Mouse (Mus musculus) MEL (cell line): ENCODE measurements at regions not wholly inside any gene's neighbourhood (a gene's known extent, or its start where the extent isn't known, plus 50 kb on each side); places are given as distances from the start of the nearest gene placed in this dataset.

Experiments
- DNase-seq: peaks from one replicate; pipeline ENCODE4 v3.0.0; 2011; ENCODE audit warnings: low read depth, low spot score
- H3K27ac ChIP-seq: 2 replicates; pipeline ENCODE4 v1.5.1; 2012; ENCODE audit warnings: low read depth, mild to moderate bottlenecking, control low read depth, low read length, moderate library complexity; ENCODE audit not compliant: control insufficient read depth
- H3K27me3 ChIP-seq, 2 experiments: fragments of 150-350 bp in 1 of 2; sonication (generic) in 1 of 2; 2 replicates each; pipeline ENCODE4 v1.6.1; 2012; ENCODE audit warnings: low read length in 2 of 2, mild to moderate bottlenecking in 2 of 2, improper control_type of control experiment in 1 of 2, moderate library complexity in 1 of 2; ENCODE audit not compliant: insufficient read depth in 2 of 2, control insufficient read depth in 1 of 2
- H3K36me3 ChIP-seq, 2 experiments: 2 replicates each; pipeline ENCODE4 v1.6.1; 2012 to 2014; ENCODE audit warnings: low read length in 2 of 2, improper control_type of control experiment in 1 of 2, inconsistent platforms in 1 of 2, mild to moderate bottlenecking in 1 of 2; ENCODE audit not compliant: insufficient read depth in 2 of 2, control insufficient read depth in 1 of 2
- H3K4me1 ChIP-seq, 2 experiments: fragments of 150-350 bp in 1 of 2; sonication (generic) in 1 of 2; 2 replicates each; pipeline ENCODE4 v1.6.1; 2012; ENCODE audit warnings: low read length in 2 of 2, improper control_type of control experiment in 1 of 2, mild to moderate bottlenecking in 1 of 2; ENCODE audit not compliant: insufficient read depth in 2 of 2, control insufficient read depth in 1 of 2
- H3K4me3 ChIP-seq, 2 experiments: fragments of 150-350 bp in 1 of 2; sonication (generic) in 1 of 2; 2 replicates each; pipeline ENCODE4 v1.5.1; 2012; ENCODE audit warnings: low read depth in 2 of 2, low read length in 2 of 2, mild to moderate bottlenecking in 2 of 2, moderate library complexity in 2 of 2, control low read depth in 1 of 2, improper control_type of control experiment in 1 of 2; ENCODE audit not compliant: control insufficient read depth in 1 of 2, insufficient read depth in 1 of 2
- H3K79me2 ChIP-seq: 2 replicates; pipeline ENCODE4 v1.6.1; 2012; ENCODE audit warnings: mild to moderate bottlenecking, low read length, moderate library complexity; ENCODE audit not compliant: control insufficient read depth, poor library complexity, insufficient read depth
- H3K9ac ChIP-seq: 2 replicates; pipeline ENCODE4 v1.6.1; 2012; ENCODE audit warnings: low read depth, mild to moderate bottlenecking, control low read depth, low read length, moderate library complexity; ENCODE audit not compliant: control insufficient read depth, poor library complexity, severe bottlenecking
- H3K9me3 ChIP-seq: fragments of 150-350 bp; sonication (generic); replicated peaks from 2 replicates; pipeline ENCODE4 v1.6.1; 2012; ENCODE audit warnings: mild to moderate bottlenecking, low read length, improper control_type of control experiment, moderate library complexity; ENCODE audit not compliant: insufficient read depth
- BHLHE40 ChIP-seq: IDR thresholded peaks from 2 replicates; pipeline ENCODE4 v1.6.1; 2012; ENCODE audit warnings: low read depth, mild to moderate bottlenecking, inconsistent platforms, low read length, improper control_type of control experiment, borderline replicate concordance
- CHD1 ChIP-seq: IDR thresholded peaks from 2 replicates; pipeline ENCODE4 v1.6.1; 2012; ENCODE audit warnings: low read depth, mild to moderate bottlenecking, inconsistent platforms, low read length, improper control_type of control experiment
- CHD2 ChIP-seq: IDR thresholded peaks from 2 replicates; pipeline ENCODE4 v1.6.1; 2011; ENCODE audit warnings: low read length, improper control_type of control experiment
- E2F4 ChIP-seq: IDR thresholded peaks from 2 replicates; pipeline ENCODE4 v1.6.1; 2011; ENCODE audit warnings: low read depth, low read length, improper control_type of control experiment, borderline replicate concordance
- ELF1 ChIP-seq: IDR thresholded peaks from 2 replicates; pipeline ENCODE4 v1.6.1; 2014; ENCODE audit warnings: low read depth, mild to moderate bottlenecking, inconsistent platforms, low read length, improper control_type of control experiment, moderate library complexity
- EP300 ChIP-seq, 2 experiments: IDR thresholded peaks; 2 replicates each; pipeline ENCODE4 v1.6.1; 2011; ENCODE audit warnings: improper control_type of control experiment in 2 of 2, low read length in 2 of 2, low read depth in 1 of 2, mild to moderate bottlenecking in 1 of 2
- ETS1 ChIP-seq: IDR thresholded peaks from 2 replicates; pipeline ENCODE4 v1.6.1; 2012; ENCODE audit warnings: low read depth, mild to moderate bottlenecking, inconsistent platforms, low read length, improper control_type of control experiment, moderate library complexity
- JUND ChIP-seq: IDR thresholded peaks from 2 replicates; pipeline ENCODE4 v1.6.1; 2011; ENCODE audit warnings: low read depth, mild to moderate bottlenecking, improper control_type of control experiment, low read length
- KAT2A ChIP-seq: conservative IDR thresholded peaks from 2 replicates; pipeline ENCODE4 v1.6.1; 2012; ENCODE audit warnings: low read depth, low read length, improper control_type of control experiment, inconsistent platforms
- MAZ ChIP-seq: IDR thresholded peaks from 2 replicates; pipeline ENCODE4 v1.6.1; 2012; ENCODE audit warnings: low read depth, mild to moderate bottlenecking, inconsistent platforms, low read length, improper control_type of control experiment
- MXI1 ChIP-seq: IDR thresholded peaks from 2 replicates; pipeline ENCODE4 v1.6.1; 2011; ENCODE audit warnings: mild to moderate bottlenecking, low read depth, low read length, improper control_type of control experiment
- MYC ChIP-seq: IDR thresholded peaks from 2 replicates; pipeline ENCODE4 v1.6.1; 2011; ENCODE audit warnings: low read depth, mild to moderate bottlenecking, low read length, improper control_type of control experiment, moderate library complexity
- NELFE ChIP-seq: IDR thresholded peaks from 2 replicates; pipeline ENCODE4 v1.6.1; 2011; ENCODE audit warnings: low read depth, low read length, improper control_type of control experiment
- NRF1 ChIP-seq: IDR thresholded peaks from 2 replicates; pipeline ENCODE4 v1.6.1; 2014; ENCODE audit warnings: low read depth, mild to moderate bottlenecking, inconsistent platforms, low read length, improper control_type of control experiment, moderate library complexity; ENCODE audit not compliant: poor library complexity, insufficient read depth, severe bottlenecking
- POLR2AphosphoS2 ChIP-seq: IDR thresholded peaks from 2 replicates; pipeline ENCODE4 v1.6.1; 2011; ENCODE audit warnings: low read length, improper control_type of control experiment
- TAL1 ChIP-seq: IDR thresholded peaks from 2 replicates; pipeline ENCODE4 v1.6.1; 2012; ENCODE audit warnings: mild to moderate bottlenecking, inconsistent platforms, low read length, moderate library complexity, mixed read lengths
- TBP ChIP-seq: IDR thresholded peaks from 2 replicates; pipeline ENCODE4 v1.8.0; 2011; ENCODE audit warnings: low read depth, low read length, improper control_type of control experiment
- USF1 ChIP-seq: IDR thresholded peaks from 2 replicates; pipeline ENCODE4 v1.6.1; 2014; ENCODE audit warnings: low read depth, mild to moderate bottlenecking, inconsistent platforms, low read length, improper control_type of control experiment, moderate library complexity
- ZC3H11A ChIP-seq: IDR thresholded peaks from 2 replicates; pipeline ENCODE4 v1.6.1; 2012; ENCODE audit warnings: low read depth, mild to moderate bottlenecking, inconsistent platforms, low read length, improper control_type of control experiment
- ZKSCAN1 ChIP-seq: IDR thresholded peaks from 2 replicates; pipeline ENCODE4 v1.6.1; 2012; ENCODE audit warnings: low read depth, mild to moderate bottlenecking, inconsistent platforms, low read length, improper control_type of control experiment, moderate library complexity
- ZNF384 ChIP-seq: IDR thresholded peaks from 2 replicates; pipeline ENCODE4 v1.6.1; 2012; ENCODE audit warnings: low read depth, mild to moderate bottlenecking, inconsistent platforms, low read length, improper control_type of control experiment

- no peak overlapping the region for H3K9ac ChIP-seq
- no peaks in the 10 kb centered on the region for H3K27me3 ChIP-seq
- H3K36me3 ChIP-seq, result no peaks in the 10 kb centered on the region
- no peaks in the 10 kb centered on the region for H3K79me2 ChIP-seq
- DNase-seq, result no peak
- no peak overlapping the region for H3K4me3 ChIP-seq
- no peak overlapping the region for H3K27ac ChIP-seq
- TF ChIP-seq EP300 (IDR thresholded peaks at IDR 0.05; ENCODE audit: low read depth in 1 of 2, low read length in 2 of 2) (no peak), MYC (no peak), CHD1 (no peak), TBP (no peak), KAT2A (no peak), ZC3H11A (no peak), BHLHE40 (no peak), TAL1 (no peak), ZKSCAN1 (no peak), ZNF384 (no peak), POLR2AphosphoS2 (no peak), NRF1 (no peak), JUND (no peak), E2F4 (no peak), CHD2 (no peak), NELFE (no peak)
- TF ChIP-seq, all 39 proteins: peak for 0
- no peaks in the 10 kb centered on the region for H3K4me1 ChIP-seq
- no peaks in the 10 kb centered on the region for H3K9me3 ChIP-seq
Observed at GRCm38 (mm10) chr5:40045288-40045687, 290.0 kb upstream of the Hs3st1 start.

GRCm38 (mm10) chr5:40034452-40034851, 279.2 kb upstream of the Hs3st1 start:
- no peak overlapping the region for H3K4me3 ChIP-seq
- TF ChIP-seq JUND, result no peak
- TF ChIP-seq ELF1, result no peak
- TF ChIP-seq USF1, result no peak
- TF ChIP-seq ZC3H11A, result no peak
- TF ChIP-seq MAZ, result no peak
- no peak for TF ChIP-seq MYC
- no peak for TF ChIP-seq MXI1
- TF ChIP-seq ETS1, result no peak
- TF ChIP-seq, all 39 proteins: peak for 0
- Histone ChIP-seq H3K9me3 (no peaks in the 10 kb centered on the region), H3K79me2 (no peaks in the 10 kb centered on the region), H3K4me1 (no peaks in the 10 kb centered on the region), H3K9ac (no peak overlapping the region), H3K27me3 (no peaks in the 10 kb centered on the region), H3K27ac (no peak overlapping the region), H3K36me3 (no peaks in the 10 kb centered on the region)
- no peak for DNase-seq
